Mouse (Mus musculus): ENCODE results near the gene Filip1.

DNA sequence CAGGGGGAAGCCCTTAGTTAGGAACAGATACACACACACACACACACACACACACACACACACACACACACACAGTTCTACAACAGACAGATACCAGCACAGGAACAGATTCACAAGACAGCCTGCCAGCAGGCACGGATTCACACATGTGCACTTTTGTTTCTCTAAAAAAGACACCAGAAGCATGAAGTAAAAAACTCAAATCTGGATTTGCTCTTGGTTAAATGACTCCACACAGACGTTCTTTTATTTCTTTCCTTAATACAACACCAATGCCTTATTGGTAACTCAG lies 226.9 kb downstream of the Filip1 start:
- no peak for TF ChIP-seq CTCF (IDR thresholded peaks at IDR 0.05; ENCODE audit: control insufficient read depth, insufficient read depth, insufficient read length)
- no peak for TF ChIP-seq USF1 (IDR thresholded peaks at IDR 0.05; ENCODE audit: low read depth)
- TF ChIP-seq MAX (IDR thresholded peaks at IDR 0.05) = no peak

All from C2C12 (cell line).